Mouse (Mus musculus) inflammation-experienced regulatory T-cells, adult 6 months (primary cell): ENCODE data around the gene Gm2115. TPM values are rescaled to one million over a fixed set of nuclear protein-coding genes. Genes with fewer than 3 reads are reported as not detected.

ENCODE experiments used
- ATAC-seq: one replicate; pipeline ENCODE4 v1.8.0; 2017
- polyA plus RNA-seq, 3 experiments: library from polyadenylated mRNA; unstranded; fragments of 100-300 nt; shearing (Covaris generic); gene quantifications; one replicate each; pipeline ENCODE4 v1.2.1; 2017

The Gm2115 gene
- polyA plus RNA-seq, 3 experiments from 2014 or later = not detected

DNA sequence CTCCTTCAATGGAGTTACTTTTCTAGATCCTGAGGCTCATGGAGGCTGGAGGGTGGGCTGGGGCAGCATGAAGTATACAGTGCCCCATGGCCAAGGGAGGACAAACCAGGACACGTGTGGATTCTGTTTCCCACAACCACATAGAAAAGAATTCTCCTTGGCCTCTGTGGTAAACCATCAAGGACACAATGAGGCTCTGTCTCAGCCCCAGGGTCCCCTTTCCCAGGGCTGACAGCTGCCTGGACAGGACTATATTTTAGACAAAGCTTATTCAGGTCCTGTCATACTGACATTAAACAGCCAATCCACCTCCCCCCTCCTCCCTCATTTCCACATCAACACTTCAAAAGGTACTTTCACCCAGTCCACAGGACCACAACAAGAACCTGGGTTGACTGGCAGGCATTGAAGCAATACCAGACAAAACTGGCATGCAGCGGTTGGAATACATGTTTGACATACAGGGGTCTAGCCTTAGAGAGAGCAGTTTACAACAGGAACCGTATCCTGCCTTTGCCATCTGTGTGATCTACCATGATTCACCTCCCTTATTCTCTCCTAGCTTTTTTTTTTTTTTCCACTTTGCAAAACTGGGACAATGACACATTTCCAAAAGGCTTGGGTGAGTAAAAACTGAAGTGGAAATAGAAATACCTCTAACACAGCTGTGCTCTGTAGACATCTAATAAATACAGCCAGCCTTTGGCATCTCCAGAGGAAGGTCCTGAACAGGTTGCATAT is 57.8 kb downstream of the Gm2115 start:
- no peak for ATAC-seq

GRCm38 (mm10) chr7:84587101-84587783 is 58.5 kb downstream of the Gm2115 start:
- ATAC-seq = no peak

DNA sequence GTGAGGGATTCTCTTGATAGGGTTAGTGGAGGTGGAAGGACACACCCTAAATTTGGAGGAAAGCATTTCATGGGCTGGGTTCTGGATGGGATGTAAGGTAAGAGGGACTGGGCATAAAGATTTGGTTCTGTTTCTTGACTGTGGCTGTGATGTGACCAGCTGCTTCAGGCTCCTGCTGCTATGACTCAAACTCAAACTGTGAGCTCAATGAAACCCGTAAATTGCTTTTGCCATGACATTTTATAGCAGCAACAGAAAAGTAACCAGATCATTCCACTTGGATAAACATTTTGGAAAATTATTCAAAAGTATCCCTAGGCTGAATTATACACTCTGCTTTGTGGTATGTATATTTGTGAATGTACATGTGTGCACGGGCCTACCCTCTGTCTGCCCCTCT is 61.9 kb downstream of the Gm2115 start:
- ATAC-seq = no peak

DNA sequence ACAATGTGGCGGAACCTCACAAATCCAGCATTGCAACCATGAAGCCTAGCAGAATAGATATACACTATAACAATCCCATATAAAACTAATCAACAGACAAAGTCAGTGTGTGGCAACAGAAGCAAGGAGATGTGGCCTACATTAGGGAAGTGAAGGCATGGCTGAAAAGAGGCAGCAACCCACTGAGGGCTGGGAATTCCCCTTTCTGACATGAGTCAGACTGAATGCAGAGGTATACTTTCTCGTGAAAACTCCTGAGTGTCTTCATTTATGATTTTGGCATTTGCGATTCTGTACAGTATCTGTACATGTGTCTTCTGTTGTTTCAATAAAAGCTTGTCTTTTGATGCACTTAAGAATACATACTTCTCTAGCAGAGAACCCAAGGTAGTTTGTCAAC is 62.6 kb downstream of the Gm2115 start:
- peak; percentile 19 for ATAC-seq

DNA sequence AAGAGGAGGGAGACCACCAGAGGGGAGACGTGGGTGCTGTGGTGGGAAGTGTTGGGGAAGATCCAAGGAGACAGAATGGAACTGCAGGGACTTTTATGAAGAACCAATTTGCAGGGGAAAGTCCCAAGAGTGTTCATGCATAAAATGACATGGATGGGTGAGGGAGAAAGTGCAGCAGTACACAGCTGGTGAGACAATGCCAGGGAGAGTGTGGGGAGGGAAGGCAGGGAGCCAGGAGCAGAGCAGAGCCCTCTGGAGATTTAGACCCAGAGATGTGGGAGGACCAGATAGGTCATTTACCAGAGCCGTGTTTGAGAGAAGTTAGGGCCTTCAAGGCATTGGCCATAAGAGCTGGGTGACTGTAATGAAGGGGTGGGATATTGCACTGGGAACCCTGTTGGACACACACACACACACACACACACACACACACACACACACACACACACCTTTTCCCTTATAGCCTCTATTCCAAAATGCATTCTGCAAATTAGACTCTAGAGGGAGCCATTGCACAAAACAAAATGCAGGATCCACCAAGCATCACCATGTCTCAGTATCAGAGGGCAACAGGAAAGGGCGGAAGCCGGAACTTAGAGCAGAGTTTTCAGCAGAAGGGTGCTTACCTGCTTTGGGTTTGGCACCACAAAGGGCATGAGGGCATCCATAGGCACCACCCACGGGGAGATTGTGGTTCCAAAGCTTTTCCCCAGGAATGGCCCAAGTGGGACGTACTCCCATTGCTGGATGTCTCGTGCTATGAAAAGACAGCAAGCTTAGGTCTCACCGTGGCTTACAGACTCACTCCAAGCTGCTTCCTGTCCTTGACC is 65.5 kb downstream of the Gm2115 start:
- ATAC-seq = peak; percentile 96

- ATAC-seq = peak; percentile 7
Measured at GRCm38 (mm10) chr7:84594917-84595303, 66.2 kb downstream of the Gm2115 start.

- no peak for ATAC-seq
Measured at GRCm38 (mm10) chr7:84596002-84596401, 67.2 kb downstream of the Gm2115 start.

- no peak for ATAC-seq
Measured at GRCm38 (mm10) chr7:84596633-84597032, 67.9 kb downstream of the Gm2115 start.

DNA sequence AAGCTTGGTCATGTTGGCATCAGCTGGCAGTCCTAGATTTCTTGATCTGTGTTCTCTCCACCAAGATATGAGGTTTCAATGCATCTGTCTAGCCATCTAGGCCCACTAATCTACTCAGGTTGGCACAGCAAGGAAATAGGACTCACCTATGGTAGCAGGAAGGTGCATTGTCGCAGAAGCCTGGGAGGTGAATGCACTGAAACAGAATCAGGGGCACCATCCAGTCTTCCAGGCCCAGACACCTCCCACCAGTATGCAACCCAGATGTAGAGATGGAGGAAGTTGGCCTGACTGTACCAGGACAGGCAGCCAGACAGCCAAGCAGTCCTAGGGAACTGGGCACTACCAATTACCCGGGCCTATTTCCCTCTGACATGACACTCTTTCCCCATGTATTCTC is 71.9 kb downstream of the Gm2115 start:
- ATAC-seq = no peak

- no peak for ATAC-seq
Measured at GRCm38 (mm10) chr7:84601331-84601730, 72.6 kb downstream of the Gm2115 start.

- ATAC-seq = no peak
Measured at GRCm38 (mm10) chr7:84604501-84604900, 75.7 kb downstream of the Gm2115 start.

GRCm38 (mm10) chr7:84605033-84605687 is 76.4 kb downstream of the Gm2115 start:
- ATAC-seq = peak; percentile 23

GRCm38 (mm10) chr7:84605704-84606292 is 77.0 kb downstream of the Gm2115 start:
- ATAC-seq = peak; percentile 74

DNA sequence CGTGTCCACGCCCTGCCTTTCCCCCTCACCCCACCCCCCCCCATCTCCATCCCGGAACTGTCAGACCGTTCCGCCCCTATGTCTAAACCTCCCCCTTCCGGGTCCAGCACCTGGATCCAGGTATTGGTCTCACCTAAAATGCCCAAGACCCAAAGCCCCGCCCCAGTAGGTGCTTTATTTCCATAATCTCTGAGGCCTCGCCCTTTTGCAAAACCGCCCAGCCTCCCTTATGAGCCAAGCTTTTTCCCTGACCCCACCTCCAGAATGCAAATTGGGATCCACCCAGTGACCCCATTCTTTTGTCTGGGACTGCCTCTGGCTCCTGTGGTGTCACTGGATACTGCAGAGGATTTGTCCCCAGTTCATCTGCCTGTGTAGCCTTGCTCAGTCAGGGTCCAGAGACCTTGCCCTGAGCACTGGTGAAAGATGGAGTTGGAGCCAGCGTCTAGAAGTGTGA is 77.6 kb downstream of the Gm2115 start, which contains the start of gene Fah:
Gene Fah, minus strand, starts transcription at position 430 of the 457 bp plus-strand sequence.
- ATAC-seq = peak; percentile 1

- ATAC-seq = no peak
Measured at GRCm38 (mm10) chr7:84611609-84612008, 82.9 kb downstream of the Gm2115 start.

DNA sequence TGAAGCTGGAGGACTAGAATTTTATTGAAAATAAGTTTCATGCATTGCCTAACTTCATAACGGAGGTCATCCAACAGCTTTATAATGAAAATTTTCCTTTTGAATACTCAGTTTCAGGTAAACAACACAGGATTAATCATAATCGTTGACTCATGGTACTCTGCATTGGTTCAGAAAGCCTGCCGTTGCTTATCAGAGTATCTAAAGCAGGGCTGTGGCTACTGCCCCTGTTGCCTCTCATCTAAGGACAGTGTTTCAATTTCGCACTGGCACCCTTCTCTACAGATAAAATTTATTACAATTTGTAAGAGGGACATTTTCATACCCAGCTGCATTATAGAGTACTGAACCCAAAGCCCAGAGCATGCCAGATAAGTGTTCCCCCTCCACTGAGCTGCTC is 83.7 kb downstream of the Gm2115 start:
- ATAC-seq = no peak

- ATAC-seq = no peak
Measured at GRCm38 (mm10) chr7:84618951-84619350, 90.2 kb downstream of the Gm2115 start.

GRCm38 (mm10) chr7:84620956-84621355 is 92.2 kb downstream of the Gm2115 start:
- ATAC-seq = no peak

- ATAC-seq = no peak
Measured at GRCm38 (mm10) chr7:84623718-84624117, 95.0 kb downstream of the Gm2115 start.

- ATAC-seq = no peak
Measured at GRCm38 (mm10) chr7:84631878-84632277, 103.1 kb downstream of the Gm2115 start.
